Mouse (Mus musculus) MEL (cell line): ENCODE results near the gene Gm6904. TPM values are rescaled to one million over a fixed set of nuclear protein-coding genes. Genes with fewer than 3 reads are reported as not detected.

Experiments
- DNase-seq: peaks from one replicate; pipeline ENCODE4 v3.0.0; 2011; ENCODE audit warnings: low read depth, low spot score
- H3K27ac ChIP-seq: 2 replicates; pipeline ENCODE4 v1.5.1; 2012; ENCODE audit warnings: low read depth, mild to moderate bottlenecking, control low read depth, low read length, moderate library complexity; ENCODE audit not compliant: control insufficient read depth
- H3K27me3 ChIP-seq, 2 experiments: fragments of 150-350 bp in 1 of 2; sonication (generic) in 1 of 2; 2 replicates each; pipeline ENCODE4 v1.6.1; 2012; ENCODE audit warnings: low read length in 2 of 2, mild to moderate bottlenecking in 2 of 2, improper control_type of control experiment in 1 of 2, moderate library complexity in 1 of 2; ENCODE audit not compliant: insufficient read depth in 2 of 2, control insufficient read depth in 1 of 2
- H3K36me3 ChIP-seq, 2 experiments: 2 replicates each; pipeline ENCODE4 v1.6.1; 2012 to 2014; ENCODE audit warnings: low read length in 2 of 2, improper control_type of control experiment in 1 of 2, inconsistent platforms in 1 of 2, mild to moderate bottlenecking in 1 of 2; ENCODE audit not compliant: insufficient read depth in 2 of 2, control insufficient read depth in 1 of 2
- H3K4me1 ChIP-seq, 2 experiments: fragments of 150-350 bp in 1 of 2; sonication (generic) in 1 of 2; 2 replicates each; pipeline ENCODE4 v1.6.1; 2012; ENCODE audit warnings: low read length in 2 of 2, improper control_type of control experiment in 1 of 2, mild to moderate bottlenecking in 1 of 2; ENCODE audit not compliant: insufficient read depth in 2 of 2, control insufficient read depth in 1 of 2
- H3K4me3 ChIP-seq, 2 experiments: fragments of 150-350 bp in 1 of 2; sonication (generic) in 1 of 2; 2 replicates each; pipeline ENCODE4 v1.5.1; 2012; ENCODE audit warnings: low read depth in 2 of 2, low read length in 2 of 2, mild to moderate bottlenecking in 2 of 2, moderate library complexity in 2 of 2, control low read depth in 1 of 2, improper control_type of control experiment in 1 of 2; ENCODE audit not compliant: control insufficient read depth in 1 of 2, insufficient read depth in 1 of 2
- H3K79me2 ChIP-seq: 2 replicates; pipeline ENCODE4 v1.6.1; 2012; ENCODE audit warnings: mild to moderate bottlenecking, low read length, moderate library complexity; ENCODE audit not compliant: control insufficient read depth, poor library complexity, insufficient read depth
- H3K9ac ChIP-seq: 2 replicates; pipeline ENCODE4 v1.6.1; 2012; ENCODE audit warnings: low read depth, mild to moderate bottlenecking, control low read depth, low read length, moderate library complexity; ENCODE audit not compliant: control insufficient read depth, poor library complexity, severe bottlenecking
- H3K9me3 ChIP-seq: fragments of 150-350 bp; sonication (generic); replicated peaks from 2 replicates; pipeline ENCODE4 v1.6.1; 2012; ENCODE audit warnings: mild to moderate bottlenecking, low read length, improper control_type of control experiment, moderate library complexity; ENCODE audit not compliant: insufficient read depth
- CHD1 ChIP-seq: IDR thresholded peaks from 2 replicates; pipeline ENCODE4 v1.6.1; 2012; ENCODE audit warnings: low read depth, mild to moderate bottlenecking, inconsistent platforms, low read length, improper control_type of control experiment
- CTCF ChIP-seq, 3 experiments: IDR thresholded peaks in 2 of 3; conservative IDR thresholded peaks in 1 of 3; 2 replicates each; pipeline ENCODE4 v1.5.1; 2011 to 2012; ENCODE audit warnings: low read length in 3 of 3, low read depth in 2 of 3, mild to moderate bottlenecking in 2 of 3, improper control_type of control experiment in 1 of 3, inconsistent platforms in 1 of 3, mixed read lengths in 1 of 3, moderate library complexity in 1 of 3; ENCODE audit not compliant: control insufficient read depth in 1 of 3, insufficient read depth in 1 of 3, poor library complexity in 1 of 3, severe bottlenecking in 1 of 3
- E2F4 ChIP-seq: IDR thresholded peaks from 2 replicates; pipeline ENCODE4 v1.6.1; 2011; ENCODE audit warnings: low read depth, low read length, improper control_type of control experiment, borderline replicate concordance
- GABPA ChIP-seq: IDR thresholded peaks from 2 replicates; pipeline ENCODE4 v1.6.1; 2012; ENCODE audit warnings: low read depth, mild to moderate bottlenecking, inconsistent platforms, low read length, improper control_type of control experiment, moderate library complexity
- HCFC1 ChIP-seq: IDR thresholded peaks from 2 replicates; pipeline ENCODE4 v1.6.1; 2012; ENCODE audit warnings: low read depth, mild to moderate bottlenecking, inconsistent platforms, low read length, improper control_type of control experiment, moderate library complexity
- KAT2A ChIP-seq: conservative IDR thresholded peaks from 2 replicates; pipeline ENCODE4 v1.6.1; 2012; ENCODE audit warnings: low read depth, low read length, improper control_type of control experiment, inconsistent platforms
- MAFK ChIP-seq: IDR thresholded peaks from 2 replicates; pipeline ENCODE4 v1.6.1; 2011; ENCODE audit warnings: low read depth, mild to moderate bottlenecking, low read length, improper control_type of control experiment, borderline replicate concordance
- MAX ChIP-seq: IDR thresholded peaks from 2 replicates; pipeline ENCODE4 v1.6.1; 2011; ENCODE audit warnings: low read length, improper control_type of control experiment
- MAZ ChIP-seq: IDR thresholded peaks from 2 replicates; pipeline ENCODE4 v1.6.1; 2012; ENCODE audit warnings: low read depth, mild to moderate bottlenecking, inconsistent platforms, low read length, improper control_type of control experiment
- MXI1 ChIP-seq: IDR thresholded peaks from 2 replicates; pipeline ENCODE4 v1.6.1; 2011; ENCODE audit warnings: mild to moderate bottlenecking, low read depth, low read length, improper control_type of control experiment
- MYB ChIP-seq: IDR thresholded peaks from 2 replicates; pipeline ENCODE4 v1.6.1; 2011; ENCODE audit warnings: mild to moderate bottlenecking, low read depth, low read length, improper control_type of control experiment
- MYC ChIP-seq: IDR thresholded peaks from 2 replicates; pipeline ENCODE4 v1.6.1; 2011; ENCODE audit warnings: low read depth, mild to moderate bottlenecking, low read length, improper control_type of control experiment, moderate library complexity
- NELFE ChIP-seq: IDR thresholded peaks from 2 replicates; pipeline ENCODE4 v1.6.1; 2011; ENCODE audit warnings: low read depth, low read length, improper control_type of control experiment
- POLR2A ChIP-seq, 2 experiments: IDR thresholded peaks; 2 replicates each; pipeline ENCODE4 v1.6.1; 2011 to 2012; ENCODE audit warnings: low read length in 2 of 2, mild to moderate bottlenecking in 2 of 2, control low read depth in 1 of 2, improper control_type of control experiment in 1 of 2, low read depth in 1 of 2, moderate library complexity in 1 of 2; ENCODE audit not compliant: control insufficient read depth in 1 of 2, insufficient read depth in 1 of 2, poor library complexity in 1 of 2
- POLR2AphosphoS2 ChIP-seq: IDR thresholded peaks from 2 replicates; pipeline ENCODE4 v1.6.1; 2011; ENCODE audit warnings: low read length, improper control_type of control experiment
- POLR2AphosphoS5 ChIP-seq: IDR thresholded peaks from 2 replicates; pipeline ENCODE4 v1.6.1; 2012; ENCODE audit warnings: low read depth, borderline replicate concordance, mild to moderate bottlenecking, inconsistent platforms, low read length, moderate library complexity, mixed read lengths
- RAD21 ChIP-seq: IDR thresholded peaks from 2 replicates; pipeline ENCODE4 v1.6.1; 2011; ENCODE audit warnings: mild to moderate bottlenecking, low read depth, low read length, improper control_type of control experiment
- SIN3A ChIP-seq: IDR thresholded peaks from 2 replicates; pipeline ENCODE4 v1.6.1; 2012; ENCODE audit warnings: low read length, improper control_type of control experiment, inconsistent platforms
- SMC3 ChIP-seq: IDR thresholded peaks from 2 replicates; pipeline ENCODE4 v1.6.1; 2011; ENCODE audit warnings: low read depth, low read length, improper control_type of control experiment
- TCF12 ChIP-seq: IDR thresholded peaks from 2 replicates; pipeline ENCODE4 v1.6.1; 2014; ENCODE audit warnings: low read depth, mild to moderate bottlenecking, inconsistent platforms, low read length, improper control_type of control experiment, moderate library complexity
- USF1 ChIP-seq: IDR thresholded peaks from 2 replicates; pipeline ENCODE4 v1.6.1; 2014; ENCODE audit warnings: low read depth, mild to moderate bottlenecking, inconsistent platforms, low read length, improper control_type of control experiment, moderate library complexity
- ZC3H11A ChIP-seq: IDR thresholded peaks from 2 replicates; pipeline ENCODE4 v1.6.1; 2012; ENCODE audit warnings: low read depth, mild to moderate bottlenecking, inconsistent platforms, low read length, improper control_type of control experiment
- ZKSCAN1 ChIP-seq: IDR thresholded peaks from 2 replicates; pipeline ENCODE4 v1.6.1; 2012; ENCODE audit warnings: low read depth, mild to moderate bottlenecking, inconsistent platforms, low read length, improper control_type of control experiment, moderate library complexity
- ZMIZ1 ChIP-seq: IDR thresholded peaks from 2 replicates; pipeline ENCODE4 v1.6.1; 2012; ENCODE audit warnings: low read depth, mild to moderate bottlenecking, inconsistent platforms, low read length, improper control_type of control experiment, moderate library complexity
- ZNF384 ChIP-seq: IDR thresholded peaks from 2 replicates; pipeline ENCODE4 v1.6.1; 2012; ENCODE audit warnings: low read depth, mild to moderate bottlenecking, inconsistent platforms, low read length, improper control_type of control experiment
- polyA plus RNA-seq, 2 experiments: library from polyadenylated mRNA; stranded (reverse) in 1 of 2; unstranded in 1 of 2; fragments of >175 nt in 1 of 2; fragments of >200 nt in 1 of 2; gene quantifications; 2 replicates each; pipeline versions ENCODE4 v1.2.1 to v1.2.4; 2012; ENCODE audit warnings: low replicate concordance in 2 of 2, low read depth in 1 of 2; ENCODE audit not compliant: insufficient read length in 2 of 2, insufficient read depth in 1 of 2, missing spikeins in 1 of 2
- total RNA-seq: library from RNA; depleted of rRNA; stranded (reverse); fragments of 300-350 nt; gene quantifications from 2 replicates; pipeline ENCODE4 v1.2.3, GENCODE M21; 2012

Gm6904 gene
- total and polyA plus RNA-seq, 3 experiments: not detected

GRCm38 (mm10) chr14:59226240-59226639 is 33.8 kb downstream of the Gm6904 start:
- H3K4me1 ChIP-seq: no peaks in the 10 kb centered on the region
- H3K9ac ChIP-seq: no peak overlapping the region
- H3K36me3 ChIP-seq: no peaks in the 10 kb centered on the region
- no peak for DNase-seq
- no peaks in the 10 kb centered on the region for H3K9me3 ChIP-seq
- H3K4me3 ChIP-seq: no peak overlapping the region
- no peaks in the 10 kb centered on the region for H3K27me3 ChIP-seq
- no peaks in the 10 kb centered on the region for H3K79me2 ChIP-seq
- TF ChIP-seq POLR2AphosphoS5: no peak
- TF ChIP-seq RAD21: no peak
- TF ChIP-seq MYC: no peak
- no peak for TF ChIP-seq MAZ
- TF ChIP-seq TCF12: no peak
- TF ChIP-seq NELFE: no peak
- TF ChIP-seq MAFK: no peak
- no peak for TF ChIP-seq SIN3A
- TF ChIP-seq E2F4: no peak
- TF ChIP-seq MAX: no peak
- no peak for TF ChIP-seq ZNF384
- no peak for TF ChIP-seq ZKSCAN1
- H3K27ac ChIP-seq: no peak overlapping the region

GRCm38 (mm10) chr14:59219241-59219640 is 40.8 kb downstream of the Gm6904 start:
- Histone ChIP-seq H3K79me2 (no peaks in the 10 kb centered on the region), H3K9ac (no peak overlapping the region), H3K27ac (no peak overlapping the region), H3K4me1 (no peaks in the 10 kb centered on the region), H3K4me3 (no peak overlapping the region), H3K27me3 (no peaks in the 10 kb centered on the region), H3K9me3 (no peaks in the 10 kb centered on the region), H3K36me3 (no peaks in the 10 kb centered on the region)
- DNase-seq: no peak
- TF ChIP-seq SMC3 (no peak), GABPA (no peak), SIN3A (no peak), POLR2A (IDR thresholded peaks at IDR 0.05; ENCODE audit: control insufficient read depth in 1 of 2, insufficient read depth in 1 of 2, low read depth in 1 of 2, low read length in 2 of 2, poor library complexity in 1 of 2) (no peak), HCFC1 (no peak), NELFE (no peak), MYB (no peak), POLR2AphosphoS2 (no peak), ZC3H11A (no peak), ZKSCAN1 (no peak), ZMIZ1 (no peak), MXI1 (no peak), MYC (no peak), KAT2A (no peak), CHD1 (no peak), E2F4 (no peak), CTCF (IDR thresholded peaks at IDR 0.05 in 2 of 3, conservative IDR thresholded peaks at IDR 0.05 in 1 of 3; ENCODE audit: control insufficient read depth in 1 of 3, insufficient read depth in 1 of 3, low read depth in 2 of 3, low read length in 3 of 3, poor library complexity in 1 of 3, severe bottlenecking in 1 of 3) (no peak), USF1 (no peak)
